Mouse (Mus musculus): Measurements from ENCODE around the gene Usp48.

Gene Usp48

GRCm38 (mm10) chr4:137661078-137661450 lies 67.5 kb downstream of the Usp48 start:
- no peak for DNase-seq (ENCODE audit: low read depth, low spot score)

- DNase-seq (ENCODE audit: low read depth, low spot score) = no peak
Observed at GRCm38 (mm10) chr4:137661547-137661946, 68.0 kb downstream of the Usp48 start.

- no peak for DNase-seq (ENCODE audit: low read depth, low spot score)
Observed at GRCm38 (mm10) chr4:137663491-137663890, 69.9 kb downstream of the Usp48 start.

GRCm38 (mm10) chr4:137664433-137664979 lies 71.0 kb downstream of the Usp48 start, which contains the start of gene Rap1gap:
Rap1gap (plus strand) TSS chr4:137664726.
- no peak for DNase-seq (ENCODE audit: low read depth, low spot score)

- DNase-seq (ENCODE audit: low read depth, low spot score) = no peak
Observed at GRCm38 (mm10) chr4:137664980-137665675, 71.6 kb downstream of the Usp48 start.

- no peak for DNase-seq (ENCODE audit: low read depth, low spot score)
Observed at GRCm38 (mm10) chr4:137665791-137666190, 72.2 kb downstream of the Usp48 start.

- DNase-seq (ENCODE audit: low read depth, low spot score) = no peak
Observed at GRCm38 (mm10) chr4:137666283-137666957, 72.9 kb downstream of the Usp48 start.

- DNase-seq (ENCODE audit: low read depth, low spot score) = no peak
Observed at GRCm38 (mm10) chr4:137666958-137667345, 73.4 kb downstream of the Usp48 start.

GRCm38 (mm10) chr4:137667747-137668146 lies 74.2 kb downstream of the Usp48 start:
- no peak for DNase-seq (ENCODE audit: low read depth, low spot score)

GRCm38 (mm10) chr4:137671711-137672500 lies 78.4 kb downstream of the Usp48 start:
- DNase-seq (ENCODE audit: low read depth, low spot score) = no peak

GRCm38 (mm10) chr4:137675566-137675965 lies 82.0 kb downstream of the Usp48 start:
- DNase-seq (ENCODE audit: low read depth, low spot score) = no peak

- DNase-seq (ENCODE audit: low read depth, low spot score) = no peak
Observed at GRCm38 (mm10) chr4:137676057-137676456, 82.5 kb downstream of the Usp48 start.

- DNase-seq (ENCODE audit: low read depth, low spot score) = no peak
Observed at GRCm38 (mm10) chr4:137676700-137677484, 83.3 kb downstream of the Usp48 start.

GRCm38 (mm10) chr4:137677906-137678305 lies 84.4 kb downstream of the Usp48 start:
- no peak for DNase-seq (ENCODE audit: low read depth, low spot score)

GRCm38 (mm10) chr4:137678568-137678967 lies 85.0 kb downstream of the Usp48 start:
- DNase-seq (ENCODE audit: low read depth, low spot score) = no peak

GRCm38 (mm10) chr4:137679979-137680550 lies 86.5 kb downstream of the Usp48 start:
- DNase-seq (ENCODE audit: low read depth, low spot score) = no peak

- DNase-seq (ENCODE audit: low read depth, low spot score) = no peak
Observed at GRCm38 (mm10) chr4:137680721-137681120, 87.2 kb downstream of the Usp48 start.

GRCm38 (mm10) chr4:137681408-137682104 lies 88.0 kb downstream of the Usp48 start:
- no peak for DNase-seq (ENCODE audit: low read depth, low spot score)

- no peak for DNase-seq (ENCODE audit: low read depth, low spot score)
Observed at GRCm38 (mm10) chr4:137682961-137683453, 89.5 kb downstream of the Usp48 start.

GRCm38 (mm10) chr4:137684830-137685343 lies 91.3 kb downstream of the Usp48 start:
- no peak for DNase-seq (ENCODE audit: low read depth, low spot score)
